Mouse (Mus musculus): ENCODE data around the gene Ltbp2. TPM values are rescaled to one million over a fixed set of nuclear protein-coding genes. Genes with fewer than 3 reads are reported as not detected.

Ltbp2 gene
- polyA plus RNA-seq, 1 experiment from 2014 or later = 0.33 TPM

- no peak overlapping the region for H3K27ac ChIP-seq
- no peak for ATAC-seq (ENCODE audit: low FRiP score, low read depth)
- 89% methylated on average over 13 of the region's 13 CpGs for WGBS
These were observed 69.0 kb downstream of the Ltbp2 start for GRCm38 (mm10) chr12:84807351-84807750.

GRCm38 (mm10) chr12:84806726-84807125 lies 69.6 kb downstream of the Ltbp2 start:
- Histone ChIP-seq H3K27me3 (replicated peaks) (no peaks in the 10 kb centered on the region), H3K36me3 (no peaks in the 10 kb centered on the region), H3K4me3 (no peak overlapping the region), H3K4me2 (replicated peaks) (no peak overlapping the region), H3K27ac (no peak overlapping the region), H3K9ac (no peak overlapping the region), H3K9me3 (no peaks in the 10 kb centered on the region), H3K4me1 (no peaks in the 10 kb centered on the region)
- no peak for ATAC-seq (ENCODE audit: low FRiP score, low read depth)
- 73% methylated on average over 5 of the region's 5 CpGs for WGBS

More at GRCm38 (mm10) chr12:84807351-84807750, 69.0 kb downstream of the Ltbp2 start:
- no peaks in the 10 kb centered on the region for H3K4me1 ChIP-seq
- no peak overlapping the region for H3K4me3 ChIP-seq
- H3K4me2 ChIP-seq (replicated peaks) = no peak overlapping the region
- H3K36me3 ChIP-seq = no peaks in the 10 kb centered on the region
- H3K27me3 ChIP-seq (replicated peaks) = no peaks in the 10 kb centered on the region
- H3K9me3 ChIP-seq = no peaks in the 10 kb centered on the region
- H3K9ac ChIP-seq = no peak overlapping the region

- Histone ChIP-seq H3K36me3 (no peaks in the 10 kb centered on the region), H3K9me3 (no peaks in the 10 kb centered on the region), H3K4me3 (no peak overlapping the region), H3K4me2 (replicated peaks) (no peak overlapping the region), H3K9ac (no peak overlapping the region), H3K27me3 (replicated peaks) (no peaks in the 10 kb centered on the region), H3K27ac (no peak overlapping the region), H3K4me1 (no peaks in the 10 kb centered on the region)
- 86% methylated on average over 1 of the region's 1 CpGs for WGBS
- ATAC-seq (ENCODE audit: low FRiP score, low read depth) = no peak
These were observed 70.3 kb downstream of the Ltbp2 start for GRCm38 (mm10) chr12:84806010-84806409.

- no peaks in the 10 kb centered on the region for H3K36me3 ChIP-seq
- no peaks in the 10 kb centered on the region for H3K4me1 ChIP-seq
- H3K9ac ChIP-seq = no peak overlapping the region
- no peaks in the 10 kb centered on the region for H3K27me3 ChIP-seq (replicated peaks)
- WGBS = 81% methylated on average over 9 of the region's 9 CpGs
- ATAC-seq (ENCODE audit: low FRiP score, low read depth) = no peak
- H3K9me3 ChIP-seq = no peaks in the 10 kb centered on the region
- H3K4me2 ChIP-seq (replicated peaks) = no peak overlapping the region
- no peak overlapping the region for H3K4me3 ChIP-seq
- no peak overlapping the region for H3K27ac ChIP-seq
These were observed 71.0 kb downstream of the Ltbp2 start for GRCm38 (mm10) chr12:84805228-84805842.

- no peaks in the 10 kb centered on the region for H3K36me3 ChIP-seq
- H3K4me2 ChIP-seq (replicated peaks) = no peak overlapping the region
- H3K9me3 ChIP-seq = no peaks in the 10 kb centered on the region
- H3K27ac ChIP-seq = no peak overlapping the region
- 86% methylated on average over 3 of the region's 3 CpGs for WGBS
- no peaks in the 10 kb centered on the region for H3K27me3 ChIP-seq (replicated peaks)
- no peak for ATAC-seq (ENCODE audit: low FRiP score, low read depth)
- no peaks in the 10 kb centered on the region for H3K4me1 ChIP-seq
- H3K4me3 ChIP-seq = no peak overlapping the region
- H3K9ac ChIP-seq = no peak overlapping the region
These were observed 73.7 kb downstream of the Ltbp2 start for GRCm38 (mm10) chr12:84802625-84803024.

GRCm38 (mm10) chr12:84801532-84802110 lies 74.7 kb downstream of the Ltbp2 start:
- no peak for ATAC-seq (ENCODE audit: low FRiP score, low read depth)
- Histone ChIP-seq H3K9me3 (no peaks in the 10 kb centered on the region), H3K4me1 (no peaks in the 10 kb centered on the region)

GRCm38 (mm10) chr12:84800419-84800818 lies 75.9 kb downstream of the Ltbp2 start:
- Histone ChIP-seq H3K27me3 (replicated peaks) (no peaks in the 10 kb centered on the region), H3K27ac (no peak overlapping the region), H3K9ac (no peak overlapping the region), H3K9me3 (no peaks in the 10 kb centered on the region), H3K4me2 (replicated peaks) (no peak overlapping the region), H3K4me1 (no peaks in the 10 kb centered on the region), H3K4me3 (no peak overlapping the region), H3K36me3 (no peaks in the 10 kb centered on the region)
- ATAC-seq (ENCODE audit: low FRiP score, low read depth) = no peak
- 82% methylated on average over 4 of the region's 4 CpGs for WGBS

More at GRCm38 (mm10) chr12:84801532-84802110, 74.7 kb downstream of the Ltbp2 start:
- no peak overlapping the region for H3K27ac ChIP-seq
- no peak overlapping the region for H3K4me2 ChIP-seq (replicated peaks)
- no peaks in the 10 kb centered on the region for H3K27me3 ChIP-seq (replicated peaks)
- no peaks in the 10 kb centered on the region for H3K36me3 ChIP-seq
- no peak overlapping the region for H3K9ac ChIP-seq
- WGBS = 86% methylated on average over 13 of the region's 13 CpGs
- no peak overlapping the region for H3K4me3 ChIP-seq

GRCm38 (mm10) chr12:84799086-84799485 lies 77.2 kb downstream of the Ltbp2 start:
- no peak overlapping the region for H3K9ac ChIP-seq
- ATAC-seq (ENCODE audit: low FRiP score, low read depth) = no peak
- no peak overlapping the region for H3K4me2 ChIP-seq (replicated peaks)
- no peaks in the 10 kb centered on the region for H3K4me1 ChIP-seq
- no peaks in the 10 kb centered on the region for H3K27me3 ChIP-seq (replicated peaks)
- H3K9me3 ChIP-seq = no peaks in the 10 kb centered on the region
- WGBS = 92% methylated on average over 13 of the region's 13 CpGs
- no peak overlapping the region for H3K4me3 ChIP-seq
- H3K27ac ChIP-seq = no peak overlapping the region
- H3K36me3 ChIP-seq = no peaks in the 10 kb centered on the region

- no peaks in the 10 kb centered on the region for H3K36me3 ChIP-seq
- H3K4me1 ChIP-seq = no peaks in the 10 kb centered on the region
- H3K4me3 ChIP-seq = no peak overlapping the region
- no peak for ATAC-seq (ENCODE audit: low FRiP score, low read depth)
- H3K27me3 ChIP-seq (replicated peaks) = no peaks in the 10 kb centered on the region; the same call in 1 of the 2 replicates
- H3K9me3 ChIP-seq = no peaks in the 10 kb centered on the region
- no peak overlapping the region for H3K9ac ChIP-seq
- no peak overlapping the region for H3K27ac ChIP-seq
- H3K4me2 ChIP-seq (replicated peaks) = no peak overlapping the region
- WGBS = 88% methylated on average over 8 of the region's 8 CpGs
These were observed 81.7 kb downstream of the Ltbp2 start for GRCm38 (mm10) chr12:84794647-84795046.

GRCm38 (mm10) chr12:84792629-84793028 lies 83.7 kb downstream of the Ltbp2 start:
- no peak overlapping the region for H3K4me2 ChIP-seq (replicated peaks)
- 85% methylated on average over 4 of the region's 4 CpGs for WGBS

GRCm38 (mm10) chr12:84790853-84791252 lies 85.5 kb downstream of the Ltbp2 start:
- 58% methylated on average over 10 of the region's 10 CpGs for WGBS
- ATAC-seq (ENCODE audit: low FRiP score, low read depth) = no peak
- no peak overlapping the region for H3K4me2 ChIP-seq (replicated peaks)
- H3K27me3 ChIP-seq (replicated peaks) = no peaks in the 10 kb centered on the region; the same call in 1 of the 2 replicates
- no peaks in the 10 kb centered on the region for H3K9me3 ChIP-seq
- no peak overlapping the region for H3K4me3 ChIP-seq
- H3K9ac ChIP-seq = no peak overlapping the region
- H3K27ac ChIP-seq = no peak overlapping the region
- no peaks in the 10 kb centered on the region for H3K36me3 ChIP-seq
- H3K4me1 ChIP-seq = no peaks in the 10 kb centered on the region

More at GRCm38 (mm10) chr12:84792629-84793028, 83.7 kb downstream of the Ltbp2 start:
- Histone ChIP-seq H3K36me3 (no peaks in the 10 kb centered on the region), H3K27ac (no peak overlapping the region), H3K4me3 (no peak overlapping the region), H3K9ac (no peak overlapping the region), H3K27me3 (replicated peaks) (no peaks in the 10 kb centered on the region; the same call in 1 of the 2 replicates), H3K4me1 (no peaks in the 10 kb centered on the region), H3K9me3 (no peaks in the 10 kb centered on the region)
- no peak for ATAC-seq (ENCODE audit: low FRiP score, low read depth)

- no peaks in the 10 kb centered on the region for H3K9me3 ChIP-seq
- WGBS = 76% methylated on average over 5 of the region's 5 CpGs
- no peaks in the 10 kb centered on the region for H3K27me3 ChIP-seq (replicated peaks)
- H3K9ac ChIP-seq = no peak overlapping the region
- no peaks in the 10 kb centered on the region for H3K36me3 ChIP-seq
- H3K27ac ChIP-seq = no peak overlapping the region
- ATAC-seq (ENCODE audit: low FRiP score, low read depth) = no peak
- no peaks in the 10 kb centered on the region for H3K4me1 ChIP-seq
- H3K4me2 ChIP-seq (replicated peaks) = no peak overlapping the region
- H3K4me3 ChIP-seq = no peak overlapping the region
These were observed 90.2 kb downstream of the Ltbp2 start for GRCm38 (mm10) chr12:84786091-84786490.
